Mouse (Mus musculus) myocyte (in vitro differentiated cells): ENCODE results near the gene Galnt18.

Source experiments
- CEBPB ChIP-seq: IDR thresholded peaks from 2 replicates; pipeline ENCODE4 v1.6.1; 2011; ENCODE audit warnings: mild to moderate bottlenecking, moderate library complexity; ENCODE audit not compliant: poor library complexity, insufficient read depth, severe bottlenecking
- E2F4 ChIP-seq: IDR thresholded peaks from one replicate; pipeline ENCODE4 v1.6.1; 2011; ENCODE audit warnings: mild to moderate bottlenecking, control low read depth, moderate library complexity; ENCODE audit not compliant: insufficient read depth
- MAX ChIP-seq: IDR thresholded peaks from one replicate; pipeline ENCODE4 v1.6.1; 2011; ENCODE audit warnings: low read depth, mild to moderate bottlenecking, control low read depth
- MYOD1 ChIP-seq, 3 experiments: IDR thresholded peaks; one replicate each; pipeline ENCODE4 v1.6.1; 2011; ENCODE audit warnings: control low read depth in 2 of 3, low read depth in 2 of 3, mild to moderate bottlenecking in 2 of 3, moderate library complexity in 1 of 3; ENCODE audit not compliant: insufficient read length in 2 of 3, control insufficient read depth in 1 of 3
- MYOG ChIP-seq, 3 experiments: IDR thresholded peaks; one replicate each; pipeline ENCODE4 v1.6.1; 2011; ENCODE audit warnings: control low read depth in 2 of 3, low read depth in 2 of 3, mild to moderate bottlenecking in 2 of 3; ENCODE audit not compliant: insufficient read length in 2 of 3, control insufficient read depth in 1 of 3, insufficient read depth in 1 of 3
- POLR2A ChIP-seq: IDR thresholded peaks from one replicate; pipeline ENCODE4 v1.6.1; 2011; ENCODE audit warnings: low read depth, mild to moderate bottlenecking, control low read depth, moderate library complexity; ENCODE audit not compliant: insufficient read length
- POLR2AphosphoS2 ChIP-seq: IDR thresholded peaks from one replicate; pipeline ENCODE4 v1.6.1; 2011; ENCODE audit warnings: low read depth, control low read depth; ENCODE audit not compliant: insufficient read length
- TCF12 ChIP-seq: IDR thresholded peaks from one replicate; pipeline ENCODE4 v1.6.1; 2011; ENCODE audit warnings: mild to moderate bottlenecking, control low read depth; ENCODE audit not compliant: poor library complexity, insufficient read depth, severe bottlenecking

GRCm38 (mm10) chr7:111580547-111580946 is 199.2 kb downstream of the Galnt18 start:
- TF ChIP-seq POLR2AphosphoS2 (no peak), MYOD1 (IDR thresholded peaks at IDR 0.05; ENCODE audit: control insufficient read depth in 1 of 3, insufficient read length in 2 of 3, low read depth in 2 of 3) (no peak), POLR2A (no peak), MAX (no peak), E2F4 (no peak), MYOG (IDR thresholded peaks at IDR 0.05; ENCODE audit: control insufficient read depth in 1 of 3, insufficient read depth in 1 of 3, insufficient read length in 2 of 3, low read depth in 2 of 3) (no peak), TCF12 (no peak), CEBPB (no peak)
